Mouse (Mus musculus) gastrocnemius, postnatal 25 days (tissue): ENCODE measurements around the gene Utp4. TPM values are rescaled to one million over a fixed set of nuclear protein-coding genes. Genes with fewer than 3 reads are reported as not detected.
"Not testable (repeated sequence)": the region's sequence is repeated elsewhere in the genome, so short reads cannot be mapped to it uniquely, and the experiment has no call there.

Source experiments
- DNase-seq: peaks from one replicate; pipeline ENCODE4 v3.0.0; 2022
- total RNA-seq, 2 experiments: library from RNA; stranded (reverse); gene quantifications; 1 replicate in 1 of 2; 2 replicates in 1 of 2; pipeline ENCODE4 v1.2.3; 2021

Gene Utp4
- total RNA-seq, 2 experiments from 2014 or later = 18.0 to 20.0 TPM

- DNase-seq = peak; percentile 52
Measured at GRCm38 (mm10) chr8:106905727-106906480, 12.5 kb downstream of the Utp4 start.

- DNase-seq = no peak
Measured at GRCm38 (mm10) chr8:106906635-106907034, 13.2 kb downstream of the Utp4 start.

DNA sequence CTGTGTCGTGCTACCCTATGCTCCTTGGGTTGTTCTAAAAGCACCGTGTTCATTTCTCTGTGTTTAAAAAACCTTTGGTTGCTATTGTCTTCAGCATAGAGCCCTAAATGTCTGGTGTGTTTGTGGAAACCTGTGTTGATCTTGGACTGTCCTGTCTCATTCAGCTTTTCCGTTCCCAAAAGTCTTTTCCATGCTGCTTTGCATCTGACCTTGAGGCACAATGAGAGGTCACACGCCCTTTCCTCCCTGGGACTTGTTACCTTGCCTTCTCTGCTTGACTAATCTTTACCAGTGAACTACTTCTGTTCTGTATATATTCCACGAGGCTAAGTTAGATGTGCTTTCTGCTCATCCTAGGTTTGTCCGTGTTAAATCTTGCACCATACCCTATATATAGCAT is 14.0 kb downstream of the Utp4 start:
- DNase-seq = no peak

GRCm38 (mm10) chr8:106908291-106908690 is 14.9 kb downstream of the Utp4 start:
- no peak for DNase-seq

GRCm38 (mm10) chr8:106913631-106914030 is 20.2 kb downstream of the Utp4 start:
- DNase-seq = no peak

DNA sequence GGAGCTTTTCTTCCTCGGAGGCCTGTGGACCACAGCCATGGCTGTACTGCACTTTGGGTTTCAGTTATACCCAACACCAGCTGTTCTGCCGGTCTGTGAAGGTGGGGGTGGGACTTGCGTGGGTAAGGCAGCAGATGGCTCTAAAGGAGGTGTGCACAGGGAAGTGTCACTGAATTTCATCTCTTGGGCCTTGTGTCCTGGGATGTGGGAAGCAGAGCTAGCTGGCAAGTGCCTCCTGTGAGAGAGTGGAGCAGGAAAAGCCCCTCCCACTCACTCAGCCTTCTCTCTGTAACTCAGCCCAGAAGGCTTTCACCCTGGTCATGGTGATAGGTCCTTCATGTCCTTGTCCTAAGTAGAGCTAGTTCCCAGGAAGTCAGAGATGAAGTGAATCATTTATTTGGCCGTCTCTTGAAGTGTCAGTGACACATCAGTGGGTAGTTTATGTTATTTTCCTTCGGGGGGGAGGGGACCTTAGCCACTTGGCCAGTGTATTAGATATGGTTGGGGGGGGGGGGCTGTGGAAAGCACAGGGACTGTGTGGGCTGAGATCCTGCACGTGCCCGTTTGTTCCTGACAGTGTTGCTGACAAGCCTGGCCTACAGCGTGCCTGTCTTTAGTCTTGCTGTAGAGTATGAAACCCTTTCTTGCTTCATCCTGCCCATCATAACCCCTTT is 26.4 kb downstream of the Utp4 start:
- no peak for DNase-seq

- no peak for DNase-seq
Measured at GRCm38 (mm10) chr8:106920395-106920741, 26.9 kb downstream of the Utp4 start.

DNA sequence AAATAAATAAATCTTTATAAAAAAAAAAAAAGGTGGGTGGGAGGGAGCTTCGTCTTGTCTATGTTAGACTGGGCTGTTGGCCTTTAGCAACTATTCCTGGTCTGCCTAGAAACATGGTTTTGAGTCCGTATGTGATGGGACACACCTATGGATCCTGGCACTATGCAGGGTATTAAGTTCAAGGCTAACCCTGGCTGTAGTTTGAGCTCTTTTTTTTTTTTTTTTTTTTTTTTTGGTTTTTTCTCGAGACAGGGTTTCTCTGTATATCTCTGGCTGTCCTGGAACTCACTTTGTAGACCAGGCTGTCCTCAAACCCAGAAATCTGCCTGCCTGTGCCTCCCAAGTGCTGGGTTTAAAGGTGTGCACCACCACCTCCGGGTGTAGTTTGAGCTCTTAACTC is 30.6 kb downstream of the Utp4 start:
- no peak for DNase-seq

GRCm38 (mm10) chr8:106924904-106925349 is 31.5 kb downstream of the Utp4 start:
- peak; percentile 14 for DNase-seq

DNA sequence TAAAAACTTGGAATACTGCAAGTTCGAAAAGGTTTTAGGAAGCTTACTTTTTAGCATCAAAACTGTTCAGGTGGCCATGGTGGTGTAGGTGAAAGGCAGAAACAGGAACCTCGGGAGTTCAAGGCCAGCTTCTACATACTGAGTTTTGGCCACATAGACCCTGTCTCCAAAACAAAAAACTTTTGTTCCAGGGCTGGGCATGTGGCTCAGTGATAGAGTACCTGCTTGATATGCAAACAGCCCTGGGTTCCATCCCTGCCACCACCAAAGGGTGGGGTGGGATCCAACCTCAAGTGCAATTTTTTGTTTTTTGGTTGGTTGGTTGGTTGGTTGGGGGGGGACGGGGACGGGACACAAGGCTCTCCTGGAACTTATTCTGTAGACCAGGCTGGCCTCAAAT is 32.0 kb downstream of the Utp4 start:
- DNase-seq = no peak

DNA sequence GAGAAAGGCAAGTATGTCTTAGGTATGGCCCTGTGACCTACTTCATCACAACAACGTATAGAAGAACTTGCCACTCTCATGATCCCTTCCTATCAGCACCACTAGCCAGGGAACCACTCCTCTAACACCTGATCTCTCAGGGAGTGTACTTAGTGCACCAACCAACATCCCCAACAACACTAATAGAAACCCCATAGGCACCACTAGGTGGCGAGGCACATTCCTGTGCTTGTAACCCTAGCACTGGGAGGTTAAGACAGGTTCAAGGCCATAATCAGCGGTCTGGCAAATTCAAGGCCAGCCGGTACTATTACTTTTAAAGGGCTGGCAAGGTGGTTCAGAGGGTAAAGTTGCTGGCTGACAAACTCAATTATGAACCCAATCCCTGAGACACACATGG is 33.8 kb downstream of the Utp4 start:
- no peak for DNase-seq

- DNase-seq = not testable (repeated sequence)
Measured at GRCm38 (mm10) chr8:106928182-106928581, 34.7 kb downstream of the Utp4 start.

- DNase-seq = peak; percentile 46
Measured at GRCm38 (mm10) chr8:106929155-106929913, 35.9 kb downstream of the Utp4 start.

- no peak for DNase-seq
Measured at GRCm38 (mm10) chr8:106929921-106930320, 36.5 kb downstream of the Utp4 start.

GRCm38 (mm10) chr8:106932376-106933065 is 39.1 kb downstream of the Utp4 start:
- peak; percentile 13 for DNase-seq

GRCm38 (mm10) chr8:106933506-106934143 is 40.2 kb downstream of the Utp4 start:
- DNase-seq = no peak

DNA sequence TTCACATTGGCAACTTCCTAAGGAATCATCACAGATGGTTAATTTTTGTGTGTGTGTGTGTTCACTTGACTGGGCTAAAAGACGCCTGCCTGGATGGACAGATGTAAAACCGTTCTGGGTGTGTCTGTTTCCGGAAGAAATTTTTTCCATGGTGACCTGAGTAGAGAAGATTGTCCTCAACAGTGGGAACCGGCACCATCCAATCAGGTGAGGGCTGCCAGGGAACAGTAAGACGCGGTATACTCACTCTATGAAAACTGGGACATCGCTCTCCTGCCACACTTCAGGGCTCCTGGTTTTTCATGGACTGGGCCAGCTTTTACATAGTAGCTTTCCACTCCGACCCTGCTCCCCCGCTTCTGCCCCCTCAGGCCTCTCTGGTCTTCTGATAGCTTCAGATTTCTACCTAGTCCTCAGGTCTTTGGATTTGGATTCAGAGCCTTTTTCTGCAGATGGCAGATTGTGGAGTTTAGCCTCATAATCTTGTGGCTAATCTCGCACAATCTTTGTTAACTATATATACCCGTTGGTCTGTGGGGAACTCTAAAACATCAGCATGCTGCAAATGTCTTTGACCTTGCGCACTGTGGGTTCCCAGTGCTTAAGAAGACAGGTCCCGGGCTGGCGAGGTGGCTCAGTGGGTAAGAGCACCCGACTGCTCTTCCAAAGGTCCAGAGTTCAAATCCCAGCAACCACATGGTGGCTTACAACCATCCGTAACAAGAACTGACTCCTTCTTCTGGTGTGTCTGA is 41.0 kb downstream of the Utp4 start:
- DNase-seq = no peak

DNA sequence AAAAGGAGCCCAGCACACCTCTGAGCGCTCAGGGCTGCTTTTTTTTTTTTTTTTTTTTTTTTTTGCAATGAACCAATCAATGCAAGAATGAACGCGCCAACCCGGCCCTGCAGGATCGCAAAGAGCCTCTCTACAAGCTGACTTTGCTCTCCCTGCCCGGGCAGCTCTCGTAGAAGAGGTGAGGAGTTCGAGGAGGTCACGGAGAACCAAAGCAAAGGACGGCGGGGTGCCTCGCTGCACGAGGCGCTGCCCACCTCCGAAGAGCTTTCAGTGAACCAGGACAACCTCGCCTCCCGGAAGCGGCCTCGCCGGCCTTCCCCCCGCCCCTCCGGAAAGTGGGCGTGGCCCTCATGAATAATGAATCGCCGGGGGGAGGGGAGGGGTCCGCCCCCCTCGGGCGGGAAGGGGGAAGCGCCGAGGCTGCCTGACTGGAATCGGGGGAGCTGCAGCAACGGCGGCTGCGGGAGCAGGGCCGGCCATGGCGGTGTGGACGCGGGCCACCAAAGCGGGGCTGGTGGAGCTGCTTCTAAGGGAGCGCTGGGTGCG is 42.0 kb downstream of the Utp4 start, which contains the start of gene Sntb2:
TSS of gene Sntb2 (plus strand) at position 427 of the 546 bp plus-strand sequence.
- peak; percentile 94 for DNase-seq

GRCm38 (mm10) chr8:106935899-106936477 is 42.6 kb downstream of the Utp4 start:
- peak; percentile 55 for DNase-seq

DNA sequence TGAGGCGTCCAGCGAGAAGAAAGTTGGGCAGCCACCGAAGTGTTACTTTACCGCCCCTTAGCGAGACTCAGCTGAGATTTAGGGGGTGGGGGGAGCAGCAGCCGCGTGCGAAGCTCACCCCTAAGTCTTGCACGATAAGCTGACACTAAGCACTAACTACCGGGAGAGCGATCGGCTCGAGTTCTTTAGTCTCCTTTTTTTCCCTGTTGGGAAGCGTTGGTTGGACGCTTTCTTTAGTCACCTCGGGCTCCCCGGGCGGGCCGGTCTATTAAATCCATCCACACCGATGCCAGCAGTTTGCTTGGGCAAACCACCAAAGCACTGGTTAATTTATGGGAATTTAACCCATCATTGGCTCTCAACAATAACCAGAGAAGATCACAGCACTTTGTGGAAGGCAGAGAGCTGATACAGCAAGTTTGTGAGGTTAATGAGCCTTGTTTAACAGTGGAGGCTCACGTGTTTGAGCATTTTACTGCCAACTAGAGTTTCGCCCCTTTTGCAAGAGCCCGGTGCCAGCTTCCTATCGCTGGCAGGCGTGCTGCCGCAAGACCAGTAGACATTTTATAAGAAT is 43.1 kb downstream of the Utp4 start:
- peak; percentile 20 for DNase-seq
